Comparison of ENCODE assay signal across 13 mouse cellular contexts in the genomic region with DNA sequence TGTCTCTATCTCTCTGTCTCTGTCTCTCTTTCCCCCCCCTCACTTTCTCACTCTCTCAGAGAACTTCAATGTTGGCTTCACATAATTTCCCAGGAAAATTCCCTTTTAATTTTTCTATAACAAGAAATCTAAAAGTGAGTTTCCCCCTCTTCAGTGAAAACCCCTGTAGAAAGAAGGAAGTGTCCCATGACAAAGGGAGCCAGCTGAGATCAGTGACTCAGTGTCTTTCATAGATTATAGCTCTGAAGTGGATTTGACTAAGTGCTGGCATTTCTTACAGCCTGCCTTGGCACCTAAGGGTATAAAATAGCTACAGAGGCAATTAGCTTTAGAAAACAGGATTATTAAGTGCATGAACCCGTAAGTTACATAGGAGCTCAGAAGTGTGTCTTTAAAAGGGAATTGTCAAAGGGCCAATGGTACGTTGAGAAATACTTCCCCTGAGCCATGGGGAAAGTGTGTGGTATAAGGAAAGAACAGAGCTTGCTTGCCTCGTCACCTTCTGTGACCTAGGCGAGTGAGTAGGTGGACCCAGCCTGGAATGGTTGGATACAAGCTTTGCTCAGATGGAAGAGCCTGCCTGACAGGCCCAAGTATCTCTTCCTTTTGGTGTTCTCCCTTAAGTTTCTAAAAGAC.
"Had no signal": no experiment of that assay in that cellular context is flagged by ENCODE, and none has a peak within 500 bp of the region (broad histone marks: within the 10 kb centered on the region; RNA-seq: fewer than 3 reads in every experiment).

No protein-coding gene starts in this region.

- H3K27ac ChIP-seq: kidney, embryonic 15.5 days; limb, embryonic 13.5 days; liver, embryonic 14.5 days; midbrain, embryonic 10.5 days; neural tube, embryonic 12.5 days had no signal

- ATAC-seq: lung, postnatal 0 days had no signal

- H3K4me3 ChIP-seq: kidney, embryonic 15.5 days; limb, embryonic 13.5 days; midbrain, embryonic 10.5 days; myocyte; neural tube, embryonic 12.5 days had no signal

- H3K4me1 ChIP-seq: kidney, embryonic 15.5 days; limb, embryonic 13.5 days; midbrain, embryonic 10.5 days; neural tube, embryonic 12.5 days had no signal

- DNase-seq: kidney, postnatal 14 days; left cerebral cortex, postnatal 4 days; lung, adult 2 months; midbrain, embryonic 14.5 days; thymus, adult 18-20 months; thymus, postnatal 14 days had no signal
